Mouse (Mus musculus): ENCODE results near the gene Lrig3. TPM values are rescaled to one million over a fixed set of nuclear protein-coding genes. Genes with fewer than 3 reads are reported as not detected.
A peak's percentile ranks its signal among the peaks of the same experiment; 100 is the strongest.

The Lrig3 gene
- polyA plus RNA-seq, 1 experiment from 2014 or later: 9.8 TPM

- H3K9me3 ChIP-seq (replicated peaks): no peaks in the 10 kb centered on the region
- DNase-seq (ENCODE audit: low spot score): no peak
- peaks cover 11% of the 10 kb centered on the region; the same call in 1 of the 2 replicates for H3K27me3 ChIP-seq (ENCODE audit: low read depth, poor library complexity, severe bottlenecking)
- WGBS: 48% methylated on average over 5 of the region's 5 CpGs
- peaks cover 44% of the 10 kb centered on the region for H3K4me1 ChIP-seq
- H3K4me3 ChIP-seq: no peak overlapping the region
- no peak overlapping the region for H3K27ac ChIP-seq (replicated peaks)
- H3K36me3 ChIP-seq: no peaks in the 10 kb centered on the region
Observed at GRCm38 (mm10) chr10:125943098-125943497, 22.9 kb upstream of the Lrig3 start.

GRCm38 (mm10) chr10:125944762-125945504 is 21.0 kb upstream of the Lrig3 start:
- Histone ChIP-seq H3K9me3 (replicated peaks) (no peaks in the 10 kb centered on the region), H3K36me3 (no peaks in the 10 kb centered on the region), H3K27ac (replicated peaks) (no peak overlapping the region), H3K27me3 (ENCODE audit: low read depth, poor library complexity, severe bottlenecking) (peaks cover 18% of the 10 kb centered on the region; the same call in 1 of the 2 replicates), H3K4me1 (peaks cover 57% of the 10 kb centered on the region), H3K4me3 (no peak overlapping the region)
- DNase-seq (ENCODE audit: low spot score): no peak
- 43% methylated on average over 11 of the region's 11 CpGs for WGBS

GRCm38 (mm10) chr10:125948842-125949474 is 17.0 kb upstream of the Lrig3 start:
- no peak for DNase-seq (ENCODE audit: low spot score)
- 0 out of 2 replicates have a peak, but pooled peaks cover 10% of the 10 kb centered on the region for H3K27me3 ChIP-seq (ENCODE audit: low read depth, poor library complexity, severe bottlenecking)
- H3K4me3 ChIP-seq: no peak overlapping the region
- 44% methylated on average over 15 of the region's 15 CpGs for WGBS
- H3K27ac ChIP-seq (replicated peaks): 0 out of 2 replicates have a peak overlapping the region, but pooled peaks have one; percentile 33
- peaks cover 46% of the 10 kb centered on the region for H3K4me1 ChIP-seq
- no peaks in the 10 kb centered on the region for H3K9me3 ChIP-seq (replicated peaks)
- H3K36me3 ChIP-seq: no peaks in the 10 kb centered on the region

GRCm38 (mm10) chr10:125951633-125952032 is 14.3 kb upstream of the Lrig3 start:
- Histone ChIP-seq H3K4me1 (peaks cover 32% of the 10 kb centered on the region), H3K4me3 (no peak overlapping the region), H3K36me3 (no peaks in the 10 kb centered on the region), H3K27ac (replicated peaks) (no peak overlapping the region), H3K27me3 (ENCODE audit: low read depth, poor library complexity, severe bottlenecking) (0 out of 2 replicates have a peak, but pooled peaks cover 7% of the 10 kb centered on the region), H3K9me3 (replicated peaks) (no peaks in the 10 kb centered on the region)
- 73% methylated on average over 5 of the region's 5 CpGs for WGBS
- no peak for DNase-seq (ENCODE audit: low spot score)

GRCm38 (mm10) chr10:125954343-125954742 is 11.6 kb upstream of the Lrig3 start:
- 88% methylated on average over 7 of the region's 7 CpGs for WGBS
- no peak for DNase-seq (ENCODE audit: low spot score)
- Histone ChIP-seq H3K27me3 (ENCODE audit: low read depth, poor library complexity, severe bottlenecking) (0 out of 2 replicates have a peak, but pooled peaks cover 3% of the 10 kb centered on the region), H3K27ac (replicated peaks) (no peak overlapping the region), H3K4me3 (no peak overlapping the region), H3K4me1 (peaks cover 10% of the 10 kb centered on the region), H3K36me3 (no peaks in the 10 kb centered on the region), H3K9me3 (replicated peaks) (no peaks in the 10 kb centered on the region)

- peaks cover 10% of the 10 kb centered on the region for H3K4me1 ChIP-seq
- no peaks in the 10 kb centered on the region for H3K27me3 ChIP-seq (ENCODE audit: low read depth, poor library complexity, severe bottlenecking)
- DNase-seq (ENCODE audit: low spot score): no peak
- no peaks in the 10 kb centered on the region for H3K36me3 ChIP-seq
- H3K9me3 ChIP-seq (replicated peaks): no peaks in the 10 kb centered on the region
- H3K4me3 ChIP-seq: no peak overlapping the region
- WGBS: 92% methylated on average over 12 of the region's 12 CpGs
- H3K27ac ChIP-seq (replicated peaks): no peak overlapping the region
Observed at GRCm38 (mm10) chr10:125954747-125955530, 11.0 kb upstream of the Lrig3 start.

GRCm38 (mm10) chr10:125961411-125962107 is 4.4 kb upstream of the Lrig3 start:
- WGBS: 70% methylated on average over 9 of the region's 9 CpGs
- Histone ChIP-seq H3K4me1 (peaks cover 10% of the 10 kb centered on the region), H3K27ac (replicated peaks) (no peak overlapping the region), H3K9me3 (replicated peaks) (no peaks in the 10 kb centered on the region), H3K4me3 (no peak overlapping the region), H3K36me3 (no peaks in the 10 kb centered on the region), H3K27me3 (ENCODE audit: low read depth, poor library complexity, severe bottlenecking) (no peaks in the 10 kb centered on the region)
- no peak for DNase-seq (ENCODE audit: low spot score)

GRCm38 (mm10) chr10:125964709-125965108 is 1.3 kb upstream of the Lrig3 start:
- Histone ChIP-seq H3K9me3 (replicated peaks) (no peaks in the 10 kb centered on the region), H3K27ac (replicated peaks) (no peak overlapping the region), H3K4me3 (no peak overlapping the region), H3K36me3 (no peaks in the 10 kb centered on the region), H3K4me1 (peaks cover 42% of the 10 kb centered on the region), H3K27me3 (ENCODE audit: low read depth, poor library complexity, severe bottlenecking) (no peaks in the 10 kb centered on the region)
- DNase-seq (ENCODE audit: low spot score): no peak
- 93% methylated on average over 3 of the region's 3 CpGs for WGBS

GRCm38 (mm10) chr10:125966481-125967251 is 698 bp downstream of the Lrig3 start:
- peak overlapping the region; percentile 78 for H3K4me3 ChIP-seq
- peak; percentile 80 for DNase-seq (ENCODE audit: low spot score)
- WGBS: under 1% methylated on average over 59 of the region's 59 CpGs
- H3K27ac ChIP-seq (replicated peaks): peak overlapping the region; percentile 92
- H3K36me3 ChIP-seq: no peaks in the 10 kb centered on the region
- H3K27me3 ChIP-seq (ENCODE audit: low read depth, poor library complexity, severe bottlenecking): no peaks in the 10 kb centered on the region
- H3K9me3 ChIP-seq (replicated peaks): no peaks in the 10 kb centered on the region
- peaks cover 57% of the 10 kb centered on the region for H3K4me1 ChIP-seq

- H3K27me3 ChIP-seq (ENCODE audit: low read depth, poor library complexity, severe bottlenecking): no peaks in the 10 kb centered on the region
- peak overlapping the region; percentile 92 for H3K27ac ChIP-seq (replicated peaks)
- peaks cover 57% of the 10 kb centered on the region for H3K4me1 ChIP-seq
- H3K36me3 ChIP-seq: 0 out of 2 replicates have a peak, but pooled peaks cover 3% of the 10 kb centered on the region
- peak overlapping the region; percentile 78 for H3K4me3 ChIP-seq
- H3K9me3 ChIP-seq (replicated peaks): no peaks in the 10 kb centered on the region
- WGBS: 2% methylated on average over 14 of the region's 14 CpGs
- peak; percentile 57 for DNase-seq (ENCODE audit: low spot score)
Observed at GRCm38 (mm10) chr10:125967436-125968160, 1.6 kb downstream of the Lrig3 start.
